Mouse (Mus musculus) G1E (cell line): ENCODE results near the gene Dab1. TPM values are rescaled to one million over a fixed set of nuclear protein-coding genes. Genes with fewer than 3 reads are reported as not detected.

Source experiments
- ATAC-seq: 2 replicates; pipeline ENCODE4 v1.8.0; 2016; ENCODE audit warnings: mild to moderate bottlenecking; ENCODE audit not compliant: insufficient number of reproducible peaks, poor library complexity, low FRiP score, severe bottlenecking; ENCODE audit errors: extremely low read depth
- DNase-seq: peaks from one replicate; pipeline ENCODE4 v3.0.0; 2012; ENCODE audit warnings: low spot score
- H3K27me3 ChIP-seq: 2 replicates; pipeline ENCODE4 v1.6.1; 2012; ENCODE audit warnings: mild to moderate bottlenecking, low read length, inconsistent platforms; ENCODE audit not compliant: insufficient read depth
- H3K36me3 ChIP-seq: replicated peaks from 2 replicates; pipeline ENCODE3; 2012; ENCODE audit warnings: mild to moderate bottlenecking, inconsistent platforms
- H3K4me1 ChIP-seq: 2 replicates; pipeline ENCODE4 v1.6.1; 2012; ENCODE audit warnings: low read depth, low read length, inconsistent platforms, mixed read lengths; ENCODE audit not compliant: insufficient read depth
- H3K4me3 ChIP-seq: 2 replicates; pipeline ENCODE4 v1.5.1; 2012; ENCODE audit warnings: low read depth, mild to moderate bottlenecking, inconsistent platforms, low read length, moderate library complexity, mixed read lengths
- H3K9me3 ChIP-seq: replicated peaks from 2 replicates; pipeline ENCODE4 v1.6.1; 2012; ENCODE audit warnings: inconsistent platforms
- CTCF ChIP-seq: IDR thresholded peaks from 2 replicates; pipeline ENCODE4 v1.5.1; 2012; ENCODE audit warnings: low read depth, low read length, inconsistent platforms, mixed read lengths
- GATA1 ChIP-seq: IDR thresholded peaks from 2 replicates; pipeline ENCODE4 v1.6.1; 2012; ENCODE audit warnings: borderline replicate concordance, low read length, inconsistent platforms, mixed read lengths
- GATA2 ChIP-seq: IDR thresholded peaks from 2 replicates; pipeline ENCODE4 v1.6.1; 2012; ENCODE audit warnings: low read depth, low read length, inconsistent platforms, borderline replicate concordance
- POLR2AphosphoS5 ChIP-seq: IDR thresholded peaks from 2 replicates; pipeline ENCODE4 v1.6.1; 2012; ENCODE audit warnings: low read depth, low read length, inconsistent platforms; ENCODE audit not compliant: insufficient replicate concordance
- TAL1 ChIP-seq: conservative IDR thresholded peaks from 2 replicates; pipeline ENCODE4 v1.6.1; 2012; ENCODE audit warnings: low read depth, low read length, inconsistent platforms, mixed read lengths
- polyA plus RNA-seq: library from polyadenylated mRNA; stranded (reverse); fragments of >175 nt; gene quantifications from 2 replicates; pipeline ENCODE4 v1.2.3, GENCODE M21; 2012
- total RNA-seq, 2 experiments: library from RNA; stranded (forward) in 1 of 2; stranded (reverse) in 1 of 2; fragments of 200-1000 nt in 1 of 2; fragments of >200 nt in 1 of 2; fragmentation: Nextera tagmentation in 1 of 2; gene quantifications; 2 replicates each; pipeline ENCODE4 v1.2.3; 2014 to 2017

The Dab1 gene
- total and polyA plus RNA-seq, 3 experiments, result 0.16 TPM; not detected in 2

DNA sequence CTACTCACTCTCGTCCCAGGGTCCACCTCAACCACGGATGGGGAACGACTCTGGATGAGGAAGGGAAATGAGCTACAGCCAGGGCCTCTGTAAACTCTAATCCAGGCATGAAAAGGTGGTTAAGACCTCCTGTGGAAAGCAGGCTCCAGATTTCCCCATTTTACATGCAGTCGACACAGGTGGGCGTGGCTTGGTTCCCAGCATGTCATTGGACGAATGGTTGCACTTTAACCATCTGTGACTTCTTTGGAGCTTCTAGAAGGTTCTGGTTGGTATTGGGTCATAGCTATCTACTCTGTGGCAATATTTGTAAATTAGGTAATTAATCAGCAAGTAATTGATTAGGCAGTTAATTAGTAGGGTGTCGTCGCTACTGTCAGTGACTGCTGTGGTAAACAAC is 752.0 kb downstream of the Dab1 start:
- no peak for ATAC-seq
- no peak overlapping the region for H3K4me3 ChIP-seq
- peaks cover 50% of the 10 kb centered on the region for H3K9me3 ChIP-seq

DNA sequence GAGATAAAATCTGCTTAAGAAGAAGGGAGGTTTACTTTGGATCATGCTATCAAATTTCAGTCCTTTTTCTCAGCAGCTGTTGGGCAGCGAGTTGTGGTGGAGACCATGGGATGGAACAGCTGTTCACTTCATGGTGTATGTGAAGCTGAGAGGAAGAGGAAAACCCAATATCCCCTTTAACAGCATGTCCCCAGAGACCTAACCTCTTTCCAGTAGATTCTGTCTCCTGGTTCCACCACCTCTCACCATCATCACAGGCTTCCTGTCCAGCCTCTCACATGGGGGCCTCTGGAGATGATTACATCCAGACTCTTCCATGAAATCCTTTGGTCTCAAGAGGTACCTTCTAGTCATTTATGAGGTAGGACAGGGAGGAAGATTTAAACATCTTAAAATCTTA is 755.0 kb downstream of the Dab1 start:
- H3K27me3 ChIP-seq, result no peaks in the 10 kb centered on the region
- no peaks in the 10 kb centered on the region for H3K36me3 ChIP-seq
- H3K9me3 ChIP-seq, result peaks cover 33% of the 10 kb centered on the region
- ATAC-seq (no peak), DNase-seq (no peak)
- no peak for TF ChIP-seq GATA2
- TF ChIP-seq TAL1, result no peak
- no peak for TF ChIP-seq POLR2AphosphoS5
- TF ChIP-seq GATA1, result no peak
- TF ChIP-seq CTCF, result no peak
- no peaks in the 10 kb centered on the region for H3K4me1 ChIP-seq
- no peak overlapping the region for H3K4me3 ChIP-seq

More for the DNA sequence above, 752.0 kb downstream of the Dab1 start:
- TF ChIP-seq CTCF (no peak), POLR2AphosphoS5 (no peak), GATA2 (no peak), TAL1 (no peak), GATA1 (no peak)
- no peaks in the 10 kb centered on the region for H3K27me3 ChIP-seq
- no peaks in the 10 kb centered on the region for H3K4me1 ChIP-seq
- no peak for DNase-seq
- H3K36me3 ChIP-seq, result no peaks in the 10 kb centered on the region

DNA sequence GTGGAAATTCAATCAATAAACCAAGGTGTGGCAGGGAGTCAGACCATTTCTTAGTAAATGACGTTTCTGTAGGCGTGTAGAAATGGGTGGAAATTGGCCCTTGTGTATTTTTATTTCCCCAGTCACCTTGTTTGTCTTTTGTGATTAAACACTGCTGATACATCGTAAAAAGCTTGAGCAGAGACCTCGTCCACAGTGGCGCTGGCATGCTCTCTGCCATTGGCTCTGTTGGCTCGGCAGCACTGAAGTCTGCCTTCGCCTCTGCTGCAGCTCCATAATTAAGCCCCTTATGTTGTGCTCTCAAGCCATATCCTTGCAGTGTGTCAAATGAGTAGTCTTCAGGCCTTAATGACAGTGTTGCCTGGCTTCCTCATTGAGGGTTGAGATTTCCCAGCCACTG is 765.5 kb downstream of the Dab1 start:
- H3K27me3 ChIP-seq, result no peaks in the 10 kb centered on the region
- TF ChIP-seq CTCF (no peak), GATA2 (no peak), TAL1 (no peak), POLR2AphosphoS5 (no peak), GATA1 (no peak)
- no peaks in the 10 kb centered on the region for H3K36me3 ChIP-seq
- peaks cover 47% of the 10 kb centered on the region for H3K9me3 ChIP-seq
- no peaks in the 10 kb centered on the region for H3K4me1 ChIP-seq
- ATAC-seq (no peak), DNase-seq (no peak)
- H3K4me3 ChIP-seq, result no peak overlapping the region

DNA sequence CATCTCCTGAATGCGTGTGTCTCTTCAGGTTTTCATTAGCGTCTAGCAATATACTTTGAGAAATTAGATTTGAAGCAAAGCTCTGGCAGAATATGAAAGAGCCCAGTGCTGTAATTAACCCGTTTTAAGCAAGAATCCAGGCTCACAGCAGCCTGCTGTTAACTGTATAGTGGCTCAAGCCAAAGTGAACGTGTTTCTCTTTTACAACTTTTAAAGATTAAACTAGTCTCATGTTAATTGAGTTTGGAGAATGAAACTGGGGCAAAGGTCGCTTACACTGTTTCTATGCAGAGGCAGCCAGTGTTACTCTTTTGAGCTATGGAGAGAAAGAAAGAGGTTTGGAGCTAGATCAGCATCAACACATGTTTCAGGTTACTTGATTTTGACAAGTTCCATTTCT is 766.1 kb downstream of the Dab1 start:
- no peaks in the 10 kb centered on the region for H3K36me3 ChIP-seq
- H3K4me1 ChIP-seq, result no peaks in the 10 kb centered on the region
- TF ChIP-seq GATA1, result no peak
- TF ChIP-seq TAL1, result no peak
- no peak for TF ChIP-seq GATA2
- TF ChIP-seq CTCF, result no peak
- TF ChIP-seq POLR2AphosphoS5, result no peak
- DNase-seq (no peak), ATAC-seq (no peak)
- no peaks in the 10 kb centered on the region for H3K27me3 ChIP-seq
- H3K4me3 ChIP-seq, result no peak overlapping the region
- H3K9me3 ChIP-seq, result peaks cover 43% of the 10 kb centered on the region

DNA sequence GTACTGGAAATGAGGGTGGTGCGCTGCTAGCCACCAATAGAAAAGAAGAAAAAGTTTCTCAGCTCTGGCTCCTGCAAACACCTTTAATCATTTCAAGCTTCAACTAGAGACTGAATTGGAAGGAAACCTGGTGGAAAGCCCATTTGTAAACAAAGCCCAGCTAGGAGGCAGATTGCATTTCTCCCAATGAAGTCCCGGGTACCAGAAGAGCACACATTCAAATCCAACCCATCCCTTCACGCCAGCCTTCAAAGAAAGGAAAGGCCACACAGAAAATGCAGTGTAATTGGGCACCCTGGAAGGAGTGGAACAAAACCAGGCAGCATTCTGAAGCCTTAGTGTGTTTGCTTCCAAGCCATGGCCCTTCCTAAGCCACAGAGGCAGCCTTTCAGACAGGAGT is 776.4 kb downstream of the Dab1 start:
- Histone ChIP-seq H3K9me3 (peaks cover 30% of the 10 kb centered on the region), H3K27me3 (no peaks in the 10 kb centered on the region), H3K4me3 (no peak overlapping the region), H3K4me1 (no peaks in the 10 kb centered on the region), H3K36me3 (no peaks in the 10 kb centered on the region)
- no peak for ATAC-seq
- DNase-seq, result no peak
- TF ChIP-seq POLR2AphosphoS5 (no peak), TAL1 (no peak), CTCF (no peak), GATA2 (no peak), GATA1 (no peak)

DNA sequence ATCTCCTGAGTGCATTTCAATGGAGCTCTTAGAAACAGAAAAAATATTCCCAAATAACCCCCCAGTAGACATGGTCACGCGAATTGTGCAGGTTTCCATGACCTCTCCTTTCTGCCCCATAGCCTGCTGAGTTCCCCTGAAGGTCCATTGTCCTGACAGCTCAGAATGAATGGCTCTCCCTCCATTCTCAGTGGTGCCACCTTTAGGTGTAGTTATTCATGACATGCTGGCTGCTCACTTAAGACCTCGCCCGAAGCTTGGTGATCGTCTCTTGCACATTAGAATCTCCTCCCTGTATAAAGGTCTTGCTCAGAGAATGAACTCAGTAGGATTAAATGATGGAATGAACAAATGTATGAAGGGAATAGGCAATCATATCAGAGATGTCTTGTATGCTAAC is 776.9 kb downstream of the Dab1 start:
- peaks cover 33% of the 10 kb centered on the region for H3K9me3 ChIP-seq

More for the DNA sequence above, 776.9 kb downstream of the Dab1 start:
- Histone ChIP-seq H3K4me3 (no peak overlapping the region), H3K27me3 (no peaks in the 10 kb centered on the region), H3K36me3 (no peaks in the 10 kb centered on the region), H3K4me1 (no peaks in the 10 kb centered on the region)
- no peak for ATAC-seq
- no peak for DNase-seq
- TF ChIP-seq GATA1, result no peak
- no peak for TF ChIP-seq CTCF
- TF ChIP-seq POLR2AphosphoS5, result no peak
- no peak for TF ChIP-seq TAL1
- no peak for TF ChIP-seq GATA2
